Mouse (Mus musculus) kidney, embryonic 14.5 days (tissue): ENCODE results near the gene Pdzd2. TPM values are rescaled to one million over a fixed set of nuclear protein-coding genes. Genes with fewer than 3 reads are reported as not detected.

ENCODE experiments used
- ATAC-seq: fragments of 200-750 bp; cut with Nextera tagmentation; 2 replicates; pipeline ENCODE4 v1.8.0; 2017; ENCODE audit warnings: moderate number of reproducible peaks, mild to moderate bottlenecking, moderate TSS enrichment, moderate library complexity; ENCODE audit not compliant: low FRiP score, low TSS enrichment
- H3K27ac ChIP-seq: fragments of 300-500 bp; sonication (generic); 2 replicates; pipeline ENCODE4 v1.5.1; 2014; ENCODE audit warnings: low read depth, mild to moderate bottlenecking, low read length, moderate library complexity, mixed read lengths
- H3K27me3 ChIP-seq: fragments of 300-500 bp; sonication (generic); 2 replicates; pipeline ENCODE4 v1.6.1; 2014; ENCODE audit warnings: mild to moderate bottlenecking, low read length; ENCODE audit not compliant: control insufficient read depth, insufficient read depth
- H3K36me3 ChIP-seq: fragments of 300-500 bp; sonication (generic); 2 replicates; pipeline ENCODE4 v1.6.1; 2014; ENCODE audit warnings: low read length, mixed read lengths; ENCODE audit not compliant: control insufficient read depth, insufficient read depth
- H3K4me1 ChIP-seq: fragments of 300-500 bp; sonication (generic); 2 replicates; pipeline ENCODE4 v1.6.1; 2014; ENCODE audit warnings: low read length, mixed read lengths; ENCODE audit not compliant: control insufficient read depth, insufficient read depth
- H3K4me2 ChIP-seq: fragments of 300-500 bp; sonication (generic); replicated peaks from 2 replicates; pipeline ENCODE4 v1.6.1; 2014; ENCODE audit warnings: low read depth, mild to moderate bottlenecking, low read length
- H3K4me3 ChIP-seq: fragments of 300-500 bp; sonication (generic); 2 replicates; pipeline ENCODE4 v1.5.1; 2014; ENCODE audit warnings: mild to moderate bottlenecking, low read length
- H3K9ac ChIP-seq: fragments of 300-500 bp; sonication (generic); 2 replicates; pipeline ENCODE4 v1.6.1; 2014; ENCODE audit warnings: low read depth, mild to moderate bottlenecking, low read length, moderate library complexity
- H3K9me3 ChIP-seq: fragments of 300-500 bp; sonication (generic); 2 replicates; pipeline ENCODE4 v1.6.1; 2016; ENCODE audit warnings: low read length; ENCODE audit not compliant: control insufficient read depth
- WGBS: fragments of 180-500 bp; shearing (Covaris S2); extraction: QIAGEN DNeasy Blood & Tissue Kit; methylation state at CpG from one replicate; pipeline ENCODE4 v1.1.7; 2014; 5-methylcytosine and 5-hydroxymethylcytosine counted together
- polyA plus RNA-seq: library from polyadenylated mRNA; unstranded; fragments of >200 nt; fragmentation: Nextera tagmentation; extraction: Ambion mirVana; gene quantifications from 2 replicates; pipeline ENCODE4 v1.2.1, GENCODE M21; 2014

Pdzd2 gene
- polyA plus RNA-seq, 1 experiment from 2014 or later: 43.7 TPM

GRCm38 (mm10) chr15:12358384-12358783, 381.3 kb downstream of the Pdzd2 start:
- Histone ChIP-seq H3K4me2 (no peak overlapping the region), H3K27ac (no peak overlapping the region), H3K36me3 (peaks cover 37% of the 10 kb centered on the region), H3K9ac (no peak overlapping the region), H3K9me3 (no peaks in the 10 kb centered on the region), H3K4me3 (no peak overlapping the region), H3K27me3 (no peaks in the 10 kb centered on the region), H3K4me1 (no peaks in the 10 kb centered on the region)
- no peak for ATAC-seq
- WGBS: 94% methylated on average over 5 of the region's 5 CpGs

GRCm38 (mm10) chr15:12357459-12357858, 382.3 kb downstream of the Pdzd2 start:
- Histone ChIP-seq H3K27ac (no peak overlapping the region), H3K4me3 (no peak overlapping the region), H3K9me3 (no peaks in the 10 kb centered on the region), H3K27me3 (no peaks in the 10 kb centered on the region), H3K4me2 (no peak overlapping the region), H3K36me3 (peaks cover 45% of the 10 kb centered on the region), H3K9ac (no peak overlapping the region), H3K4me1 (no peaks in the 10 kb centered on the region)
- no peak for ATAC-seq

DNA sequence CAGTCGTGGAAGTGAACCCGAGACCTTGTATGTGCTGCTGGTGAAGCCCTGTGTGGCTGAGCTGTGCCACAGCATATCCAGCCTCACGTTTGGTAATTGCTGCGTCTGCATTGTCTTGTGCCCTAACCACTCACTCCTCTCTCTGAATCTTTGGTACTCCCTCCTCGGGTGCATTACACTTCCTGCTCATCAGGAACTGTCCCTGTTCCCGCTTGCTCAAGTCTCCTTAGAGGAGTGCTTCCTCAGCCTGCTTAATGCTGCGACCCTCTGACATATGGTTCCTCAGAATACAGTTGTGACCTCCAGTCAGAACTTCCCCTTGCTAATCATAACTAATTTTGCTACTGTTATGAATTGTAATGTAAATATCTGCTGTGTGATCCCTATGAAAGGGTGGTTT, 383.8 kb downstream of the Pdzd2 start:
- 79% methylated on average over 7 of the region's 7 CpGs for WGBS
- ATAC-seq: no peak
- Histone ChIP-seq H3K4me2 (no peak overlapping the region), H3K36me3 (peaks cover 47% of the 10 kb centered on the region), H3K27me3 (no peaks in the 10 kb centered on the region), H3K9me3 (no peaks in the 10 kb centered on the region), H3K9ac (no peak overlapping the region), H3K27ac (no peak overlapping the region), H3K4me1 (no peaks in the 10 kb centered on the region), H3K4me3 (no peak overlapping the region)

DNA sequence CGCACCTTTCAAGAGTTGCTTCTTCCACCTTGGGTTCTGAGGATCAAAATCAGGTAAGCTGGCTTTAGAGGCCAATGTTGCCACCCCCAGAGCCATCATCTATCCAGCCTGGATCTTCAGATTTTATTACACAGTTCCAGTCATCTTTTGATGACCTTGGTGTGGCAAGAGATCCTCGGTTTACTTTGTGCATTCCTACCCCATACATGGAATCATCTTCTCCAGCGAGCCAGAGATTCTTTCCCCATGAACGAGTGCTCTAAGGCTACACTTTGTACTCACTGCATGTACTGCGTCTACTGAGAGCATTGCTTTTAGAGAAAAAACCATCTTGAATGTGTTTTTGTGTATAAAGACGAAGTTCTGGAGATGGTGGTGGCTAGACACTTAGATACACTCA, 384.5 kb downstream of the Pdzd2 start:
- WGBS: 94% methylated on average over 6 of the region's 6 CpGs
- no peak overlapping the region for H3K27ac ChIP-seq

GRCm38 (mm10) chr15:12354281-12354810, 385.4 kb downstream of the Pdzd2 start:
- no peaks in the 10 kb centered on the region for H3K9me3 ChIP-seq
- no peak overlapping the region for H3K4me3 ChIP-seq
- peaks cover 55% of the 10 kb centered on the region for H3K36me3 ChIP-seq
- 90% methylated on average over 2 of the region's 2 CpGs for WGBS
- no peaks in the 10 kb centered on the region for H3K4me1 ChIP-seq
- no peak for ATAC-seq
- no peak overlapping the region for H3K9ac ChIP-seq
- H3K27me3 ChIP-seq: no peaks in the 10 kb centered on the region
- no peak overlapping the region for H3K27ac ChIP-seq
- H3K4me2 ChIP-seq: no peak overlapping the region

More for the DNA sequence above, 384.5 kb downstream of the Pdzd2 start:
- H3K4me1 ChIP-seq: no peaks in the 10 kb centered on the region
- H3K36me3 ChIP-seq: peaks cover 47% of the 10 kb centered on the region
- H3K4me2 ChIP-seq: no peak overlapping the region
- H3K9me3 ChIP-seq: no peaks in the 10 kb centered on the region
- H3K9ac ChIP-seq: no peak overlapping the region
- no peaks in the 10 kb centered on the region for H3K27me3 ChIP-seq
- ATAC-seq: no peak
- H3K4me3 ChIP-seq: no peak overlapping the region

- Histone ChIP-seq H3K36me3 (peaks cover 50% of the 10 kb centered on the region), H3K27me3 (no peaks in the 10 kb centered on the region), H3K27ac (no peak overlapping the region), H3K9me3 (no peaks in the 10 kb centered on the region), H3K4me1 (no peaks in the 10 kb centered on the region), H3K4me2 (no peak overlapping the region), H3K4me3 (no peak overlapping the region), H3K9ac (no peak overlapping the region)
- ATAC-seq: no peak
- WGBS: 96% methylated on average over 7 of the region's 7 CpGs
Measured at GRCm38 (mm10) chr15:12351470-12351869, 388.3 kb downstream of the Pdzd2 start.

GRCm38 (mm10) chr15:12349840-12350239, 389.9 kb downstream of the Pdzd2 start:
- no peak overlapping the region for H3K27ac ChIP-seq
- peaks cover 45% of the 10 kb centered on the region for H3K36me3 ChIP-seq
- no peak for ATAC-seq
- 89% methylated on average over 5 of the region's 5 CpGs for WGBS
- no peaks in the 10 kb centered on the region for H3K27me3 ChIP-seq
- H3K9me3 ChIP-seq: no peaks in the 10 kb centered on the region
- H3K4me1 ChIP-seq: no peaks in the 10 kb centered on the region
- no peak overlapping the region for H3K9ac ChIP-seq
- H3K4me2 ChIP-seq: no peak overlapping the region
- H3K4me3 ChIP-seq: no peak overlapping the region

GRCm38 (mm10) chr15:12348950-12349349, 390.8 kb downstream of the Pdzd2 start:
- Histone ChIP-seq H3K36me3 (peaks cover 46% of the 10 kb centered on the region), H3K27me3 (no peaks in the 10 kb centered on the region), H3K27ac (no peak overlapping the region), H3K4me1 (no peaks in the 10 kb centered on the region), H3K9ac (no peak overlapping the region), H3K9me3 (no peaks in the 10 kb centered on the region), H3K4me3 (no peak overlapping the region), H3K4me2 (no peak overlapping the region)
- ATAC-seq: no peak
- 70% methylated on average over 3 of the region's 3 CpGs for WGBS

GRCm38 (mm10) chr15:12346916-12347315, 392.8 kb downstream of the Pdzd2 start:
- no peak overlapping the region for H3K9ac ChIP-seq
- WGBS: 94% methylated on average over 3 of the region's 3 CpGs
- no peak overlapping the region for H3K4me2 ChIP-seq
- no peak overlapping the region for H3K27ac ChIP-seq
- H3K36me3 ChIP-seq: peaks cover 42% of the 10 kb centered on the region
- H3K4me1 ChIP-seq: no peaks in the 10 kb centered on the region
- H3K27me3 ChIP-seq: no peaks in the 10 kb centered on the region
- ATAC-seq: no peak
- no peaks in the 10 kb centered on the region for H3K9me3 ChIP-seq
- no peak overlapping the region for H3K4me3 ChIP-seq
